ENCODE assay signal across 8 mouse cellular contexts in the genomic region with DNA sequence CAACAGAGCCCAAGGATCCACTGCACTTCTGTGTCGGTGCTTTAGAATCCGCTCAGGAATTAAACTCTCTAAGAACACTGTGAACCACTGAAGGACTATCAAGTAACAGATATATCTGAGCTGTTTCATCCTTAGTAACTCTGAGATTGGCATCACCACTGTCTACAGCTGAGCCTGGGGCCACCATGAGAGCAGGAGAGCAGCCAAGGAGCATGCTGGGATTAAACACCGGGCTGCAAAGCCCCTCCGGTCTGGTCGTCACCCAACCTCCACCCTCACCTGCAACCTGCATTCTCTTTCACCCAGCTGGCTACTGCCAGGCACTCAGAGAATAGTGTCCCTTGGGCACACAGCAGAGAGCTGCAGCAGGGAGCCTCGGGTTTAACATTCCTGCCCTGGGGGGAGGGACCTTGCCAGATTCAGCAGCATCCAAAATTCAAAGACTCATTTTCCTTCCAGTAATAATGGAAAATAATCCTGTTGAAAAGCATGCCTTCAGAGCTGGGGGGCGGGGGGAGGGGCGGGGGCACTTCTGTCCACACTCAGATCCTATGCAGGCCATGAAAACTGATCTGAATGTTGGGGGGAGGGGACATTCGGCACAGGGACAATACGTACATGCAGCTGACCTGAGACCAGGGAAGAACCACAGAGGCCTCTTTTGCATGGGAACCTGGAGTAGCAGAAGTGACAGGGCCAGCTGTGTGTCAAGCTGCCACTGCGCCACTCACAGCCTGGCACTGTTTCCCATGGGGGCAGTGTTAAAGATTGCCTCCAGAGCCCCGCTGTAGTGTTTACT. TPM values are rescaled to one million over a fixed set of nuclear protein-coding genes. Genes with fewer than 3 reads are reported as not detected.
A peak's percentile ranks its signal among the peaks of the same experiment; 100 is the strongest.
DNase-seq lines count a peak whose midpoint lies in the region; ATAC-seq and TF ChIP-seq lines count a peak whose summit lies in the region.

No protein-coding gene starts in this region.

- no peak overlapping the region for H3K9ac ChIP-seq in heart, postnatal 0 days (replicated peaks; ENCODE audit: low read depth, low read length)
- no peak overlapping the region for H3K9ac ChIP-seq in midbrain, embryonic 15.5 days

- peak overlapping the region; percentile 7; the same call in 1 of the 2 replicates for H3K4me2 ChIP-seq in heart, postnatal 0 days (ENCODE audit: low read depth, low read length)
- 0 out of 2 replicates have a peak overlapping the region, but pooled peaks have one; percentile 9 for H3K4me2 ChIP-seq in midbrain, embryonic 15.5 days

- no peaks in the 10 kb centered on the region for H3K9me3 ChIP-seq in heart, postnatal 0 days (replicated peaks; ENCODE audit: control insufficient read depth, low read length)
- H3K9me3 ChIP-seq in embryonic facial prominence, embryonic 10.5 days, result no peaks in the 10 kb centered on the region
- no peaks in the 10 kb centered on the region for H3K9me3 ChIP-seq in hindbrain, embryonic 10.5 days
- no peaks in the 10 kb centered on the region for H3K9me3 ChIP-seq in midbrain, embryonic 15.5 days

- no peak overlapping the region for H3K4me3 ChIP-seq in heart, postnatal 0 days (ENCODE audit: low read depth, low read length)
- H3K4me3 ChIP-seq in embryonic facial prominence, embryonic 10.5 days, result no peak overlapping the region; the same call in 1 of the 2 replicates
- H3K4me3 ChIP-seq in hindbrain, embryonic 10.5 days, result no peak overlapping the region
- no peak overlapping the region for H3K4me3 ChIP-seq in midbrain, embryonic 15.5 days

- no peak overlapping the region for H3K27ac ChIP-seq in heart, postnatal 0 days (ENCODE audit: low read depth)
- H3K27ac ChIP-seq in embryonic facial prominence, embryonic 10.5 days (replicated peaks), result peak overlapping the region; percentile 70
- H3K27ac ChIP-seq in hindbrain, embryonic 10.5 days, result peak overlapping the region; percentile 70
- 0 out of 2 replicates have a peak overlapping the region, but pooled peaks have one; percentile 21 for H3K27ac ChIP-seq in midbrain, embryonic 15.5 days

- H3K4me1 ChIP-seq in heart, postnatal 0 days (ENCODE audit: control insufficient read depth, insufficient read depth), result 0 out of 2 replicates have a peak, but pooled peaks cover 5% of the 10 kb centered on the region
- peaks cover 22% of the 10 kb centered on the region for H3K4me1 ChIP-seq in embryonic facial prominence, embryonic 10.5 days
- peaks cover 22% of the 10 kb centered on the region for H3K4me1 ChIP-seq in hindbrain, embryonic 10.5 days (replicated peaks)
- H3K4me1 ChIP-seq in midbrain, embryonic 15.5 days, result peaks cover 17% of the 10 kb centered on the region

- peak; percentile 47 for ATAC-seq in heart, postnatal 0 days (ENCODE audit: insufficient read depth, low read depth)
- ATAC-seq in midbrain, embryonic 15.5 days (replicated peaks), result peak; percentile 72

- TF ChIP-seq EP300 in heart, postnatal 0 days (IDR thresholded peaks at IDR 0.05; ENCODE audit: low read depth), result no peak

- no peaks in the 10 kb centered on the region for H3K36me3 ChIP-seq in heart, postnatal 0 days (replicated peaks; ENCODE audit: control insufficient read depth, insufficient read depth, low read length)
- no peaks in the 10 kb centered on the region for H3K36me3 ChIP-seq in embryonic facial prominence, embryonic 10.5 days (replicated peaks)
- no peaks in the 10 kb centered on the region for H3K36me3 ChIP-seq in hindbrain, embryonic 10.5 days
- H3K36me3 ChIP-seq in midbrain, embryonic 15.5 days (replicated peaks), result no peaks in the 10 kb centered on the region

- no peak for TF ChIP-seq CTCF in heart, postnatal 0 days (IDR thresholded peaks at IDR 0.05; ENCODE audit: low read depth)

- whole genome bisulfite sequencing in heart, postnatal 0 days, result 21% methylated on average over 12 of the region's 12 CpGs
- WGBS in embryonic facial prominence, embryonic 10.5 days, result 25% methylated on average over 12 of the region's 12 CpGs
- WGBS in hindbrain, embryonic 10.5 days, result 25% methylated on average over 12 of the region's 12 CpGs
- WGBS in midbrain, embryonic 15.5 days, result 22% methylated on average over 12 of the region's 12 CpGs

- DNase-seq in heart, postnatal 0 days (ENCODE audit: low spot score), result no peak
- DNase-seq in heart, postnatal 4 days, result no peak
- peak; percentile 57 for DNase-seq in embryonic facial prominence, embryonic 10.5 days (ENCODE audit: low spot score)
- DNase-seq in hindbrain, embryonic 10.5 days (ENCODE audit: low spot score), result peak; percentile 22
- DNase-seq in adrenal gland, postnatal 36 days, result no peak
- DNase-seq in gastrocnemius, adult 18-20 months (ENCODE audit: low spot score), result no peak
- DNase-seq in spleen, postnatal 14 days (ENCODE audit: low spot score in 2 of 2), result no peak

- no peaks in the 10 kb centered on the region for H3K27me3 ChIP-seq in heart, postnatal 0 days (ENCODE audit: control insufficient read depth, insufficient read depth, low read length)
- no peaks in the 10 kb centered on the region for H3K27me3 ChIP-seq in embryonic facial prominence, embryonic 10.5 days (replicated peaks; ENCODE audit: low read depth, poor library complexity, severe bottlenecking)
- no peaks in the 10 kb centered on the region for H3K27me3 ChIP-seq in hindbrain, embryonic 10.5 days (ENCODE audit: insufficient read depth, poor library complexity, severe bottlenecking)
- H3K27me3 ChIP-seq in midbrain, embryonic 15.5 days (replicated peaks), result no peaks in the 10 kb centered on the region

RNA-seq across cellular contexts. Expression of gene Tent5c, which starts 25.8 kb away (rescaled TPM):
- 6.5 and 8.9 TPM in 2 replicates for total RNA-seq in heart, postnatal 0 days (2014; rRNA removed; ENCODE audit: low replicate concordance)
- polyA plus RNA-seq in heart, postnatal 0 days (2015; fragmentation: Nextera tagmentation; extraction: Ambion mirVana), result 2.3 and 4.2 TPM in 2 replicates
- total RNA-seq in heart, postnatal 4 days (2021), result 10 to 100 TPM; 17.9 to 51.7 TPM
- polyA plus RNA-seq in embryonic facial prominence, embryonic 10.5 days (2016; fragmentation: Nextera tagmentation; extraction: Ambion mirVana), result 1.2 and 1.7 TPM in 2 replicates
- 2.0 and 2.2 TPM in 2 replicates for polyA plus RNA-seq in hindbrain, embryonic 10.5 days (2016; fragmentation: Nextera tagmentation; extraction: Ambion mirVana)
- 4.0 and 4.1 TPM in 2 replicates for polyA plus RNA-seq in midbrain, embryonic 15.5 days (2015; fragmentation: Nextera tagmentation; extraction: Ambion mirVana)
- total RNA-seq in adrenal gland, postnatal 36 days (2021), result 10 to 100 TPM in 1 of 2 experiments, 1 to 10 TPM in 1; 6.3 to 12.5 TPM
- total RNA-seq in gastrocnemius, adult 18-20 months (2021), result 1 to 10 TPM; 1.4 to 1.8 TPM

Comparison
In these comparisons a context has a peak if more than half of its experiments do, and no peak if none do; other contexts are left out.
1. DNase-seq: peak in embryonic facial prominence, embryonic 10.5 days (single experiment) and hindbrain, embryonic 10.5 days (single experiment); none in heart, postnatal 0 days (single experiment), heart, postnatal 4 days (single experiment), adrenal gland, postnatal 36 days (0 of 2), gastrocnemius, adult 18-20 months (single experiment) and spleen, postnatal 14 days (0 of 2).